Mouse (Mus musculus) neural tube, embryonic 12.5 days (tissue): ENCODE data around the gene Zmiz2. TPM values are rescaled to one million over a fixed set of nuclear protein-coding genes. Genes with fewer than 3 reads are reported as not detected.

Source experiments
- ATAC-seq: fragments of 200-750 bp; cut with Nextera tagmentation; 2 replicates; pipeline ENCODE4 v1.8.0; 2017; ENCODE audit warnings: low read depth, mild to moderate bottlenecking, moderate TSS enrichment, moderate library complexity; ENCODE audit not compliant: low FRiP score
- H3K27ac ChIP-seq: fragments of 300-500 bp; sonication (generic); 2 replicates; pipeline ENCODE4 v1.5.1; 2016
- H3K27me3 ChIP-seq: fragments of 300-500 bp; sonication (generic); replicated peaks from 2 replicates; pipeline ENCODE4 v1.6.1; 2016; ENCODE audit warnings: mild to moderate bottlenecking
- H3K36me3 ChIP-seq: fragments of 300-500 bp; sonication (generic); 2 replicates; pipeline ENCODE4 v1.6.1; 2016; ENCODE audit warnings: mild to moderate bottlenecking
- H3K4me1 ChIP-seq: fragments of 300-500 bp; sonication (generic); 2 replicates; pipeline ENCODE4 v1.6.1; 2016
- H3K4me2 ChIP-seq: fragments of 300-500 bp; sonication (generic); replicated peaks from 2 replicates; pipeline ENCODE4 v1.6.1; 2016; ENCODE audit warnings: mild to moderate bottlenecking
- H3K4me3 ChIP-seq: fragments of 300-500 bp; sonication (generic); 2 replicates; pipeline ENCODE4 v1.5.1; 2016
- H3K9ac ChIP-seq: fragments of 300-500 bp; sonication (generic); 2 replicates; pipeline ENCODE4 v1.6.1; 2016; ENCODE audit warnings: mild to moderate bottlenecking
- H3K9me3 ChIP-seq: fragments of 300-500 bp; sonication (generic); 2 replicates; pipeline ENCODE4 v1.6.1; 2016; ENCODE audit warnings: mild to moderate bottlenecking
- WGBS: fragments of 180-500 bp; shearing (Covaris S2); methylation state at CpG from one replicate; pipeline ENCODE4 v1.1.7; 2016; 5-methylcytosine and 5-hydroxymethylcytosine counted together
- polyA plus RNA-seq: library from polyadenylated mRNA; unstranded; fragments of >200 nt; fragmentation: Nextera tagmentation; extraction: Ambion mirVana; gene quantifications from 2 replicates; pipeline ENCODE4 v1.2.1, GENCODE M21; 2016

Gene Zmiz2
- polyA plus RNA-seq, 1 experiment from 2014 or later, result 24.1 TPM

DNA sequence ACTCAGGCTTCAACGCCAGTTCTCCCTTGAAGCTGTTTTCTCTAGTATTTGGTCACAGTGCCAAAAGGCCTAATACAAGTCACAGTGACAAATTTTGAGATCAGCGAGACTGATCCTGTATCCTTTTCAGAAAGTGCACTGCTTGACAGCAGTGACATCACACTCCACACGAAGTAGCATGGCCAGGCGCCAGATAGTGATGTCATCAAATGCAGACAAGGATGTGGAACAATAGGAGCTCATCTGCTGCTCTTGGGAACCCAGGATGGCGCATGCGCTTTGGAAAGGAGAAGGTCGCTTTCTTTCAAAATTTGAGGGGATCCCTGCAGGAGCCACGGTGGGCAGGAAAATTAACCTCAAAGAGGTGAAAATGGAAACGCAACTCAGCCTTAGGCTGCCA, 16.1 kb upstream of the Zmiz2 start:
- no peaks in the 10 kb centered on the region for H3K36me3 ChIP-seq
- H3K4me3 ChIP-seq, result no peak overlapping the region
- H3K9ac ChIP-seq, result no peak overlapping the region
- H3K27ac ChIP-seq, result no peak overlapping the region
- ATAC-seq, result no peak
- no peaks in the 10 kb centered on the region for H3K9me3 ChIP-seq
- no peak overlapping the region for H3K4me2 ChIP-seq
- H3K4me1 ChIP-seq, result no peaks in the 10 kb centered on the region
- no peaks in the 10 kb centered on the region for H3K27me3 ChIP-seq
- 91% methylated on average over 9 of the region's 9 CpGs for WGBS

- 86% methylated on average over 6 of the region's 6 CpGs for WGBS
These were observed 8.0 kb upstream of the Zmiz2 start for GRCm38 (mm10) chr11:6380916-6381315.

DNA sequence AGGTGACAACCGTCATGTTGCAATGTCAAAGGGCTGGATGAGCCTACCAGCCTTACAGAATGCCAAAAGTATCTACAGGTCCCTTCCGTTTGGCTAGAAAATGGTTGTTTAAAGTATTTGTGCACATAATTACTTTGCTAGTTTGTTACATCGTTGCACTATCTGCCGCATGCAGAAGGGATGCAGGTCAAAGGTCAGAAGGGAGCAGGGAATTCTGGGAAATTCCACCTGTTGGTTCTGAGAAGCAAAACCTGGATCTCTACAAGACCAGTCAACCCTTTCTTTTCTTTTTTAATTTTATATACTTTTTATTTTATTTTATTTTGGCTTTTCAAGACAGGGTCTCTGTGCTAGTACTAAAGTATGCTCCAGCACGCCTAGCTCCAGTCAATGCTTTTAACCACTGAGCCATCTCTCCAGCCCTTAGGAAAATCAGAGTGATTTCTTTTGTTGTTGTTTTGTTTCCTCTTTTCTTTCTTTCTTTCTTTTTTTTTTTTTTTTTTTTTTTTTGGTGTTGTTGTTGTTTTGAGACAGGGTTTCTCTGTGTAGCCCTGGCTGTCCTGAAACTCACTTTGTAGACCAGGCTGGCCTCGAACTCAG, 648 bp upstream of the Zmiz2 start:
- Histone ChIP-seq H3K9me3 (no peaks in the 10 kb centered on the region), H3K36me3 (peaks cover 14% of the 10 kb centered on the region; the same call in 1 of the 2 replicates), H3K4me1 (peaks cover 26% of the 10 kb centered on the region), H3K27ac (peak overlapping the region; percentile 91; the same call in 1 of the 2 replicates), H3K4me3 (no peak overlapping the region), H3K9ac (no peak overlapping the region), H3K27me3 (no peaks in the 10 kb centered on the region), H3K4me2 (peak overlapping the region; percentile 47; the same call in 1 of the 2 replicates)
- ATAC-seq, result no peak
- WGBS, result 89% methylated on average over 6 of the region's 6 CpGs

More at GRCm38 (mm10) chr11:6380916-6381315, 8.0 kb upstream of the Zmiz2 start:
- Histone ChIP-seq H3K9ac (no peak overlapping the region), H3K4me1 (no peaks in the 10 kb centered on the region), H3K27ac (no peak overlapping the region), H3K4me3 (no peak overlapping the region), H3K4me2 (no peak overlapping the region), H3K9me3 (no peaks in the 10 kb centered on the region), H3K27me3 (no peaks in the 10 kb centered on the region), H3K36me3 (no peaks in the 10 kb centered on the region)
- no peak for ATAC-seq

GRCm38 (mm10) chr11:6389483-6389921, 628 bp downstream of the Zmiz2 start:
- H3K4me1 ChIP-seq, result peaks cover 33% of the 10 kb centered on the region
- H3K9me3 ChIP-seq, result no peaks in the 10 kb centered on the region
- H3K36me3 ChIP-seq, result peaks cover 21% of the 10 kb centered on the region; the same call in 1 of the 2 replicates
- H3K27ac ChIP-seq, result peak overlapping the region; percentile 37; the same call in 1 of the 2 replicates
- no peaks in the 10 kb centered on the region for H3K27me3 ChIP-seq
- WGBS, result under 1% methylated on average over 34 of the region's 43 CpGs
- ATAC-seq, result peak; percentile 42
- peak overlapping the region; percentile 97 for H3K9ac ChIP-seq
- peak overlapping the region; percentile 84 for H3K4me2 ChIP-seq
- H3K4me3 ChIP-seq, result peak overlapping the region; percentile 94

GRCm38 (mm10) chr11:6390376-6391053, 1.6 kb downstream of the Zmiz2 start:
- H3K4me1 ChIP-seq, result peaks cover 42% of the 10 kb centered on the region
- WGBS, result 84% methylated on average over 8 of the region's 8 CpGs
- H3K36me3 ChIP-seq, result peaks cover 31% of the 10 kb centered on the region
- H3K4me2 ChIP-seq, result peak overlapping the region; percentile 84
- ATAC-seq, result no peak
- no peaks in the 10 kb centered on the region for H3K27me3 ChIP-seq
- no peak overlapping the region for H3K27ac ChIP-seq
- H3K9ac ChIP-seq, result peak overlapping the region; percentile 97
- H3K4me3 ChIP-seq, result peak overlapping the region; percentile 94
- H3K9me3 ChIP-seq, result no peaks in the 10 kb centered on the region

DNA sequence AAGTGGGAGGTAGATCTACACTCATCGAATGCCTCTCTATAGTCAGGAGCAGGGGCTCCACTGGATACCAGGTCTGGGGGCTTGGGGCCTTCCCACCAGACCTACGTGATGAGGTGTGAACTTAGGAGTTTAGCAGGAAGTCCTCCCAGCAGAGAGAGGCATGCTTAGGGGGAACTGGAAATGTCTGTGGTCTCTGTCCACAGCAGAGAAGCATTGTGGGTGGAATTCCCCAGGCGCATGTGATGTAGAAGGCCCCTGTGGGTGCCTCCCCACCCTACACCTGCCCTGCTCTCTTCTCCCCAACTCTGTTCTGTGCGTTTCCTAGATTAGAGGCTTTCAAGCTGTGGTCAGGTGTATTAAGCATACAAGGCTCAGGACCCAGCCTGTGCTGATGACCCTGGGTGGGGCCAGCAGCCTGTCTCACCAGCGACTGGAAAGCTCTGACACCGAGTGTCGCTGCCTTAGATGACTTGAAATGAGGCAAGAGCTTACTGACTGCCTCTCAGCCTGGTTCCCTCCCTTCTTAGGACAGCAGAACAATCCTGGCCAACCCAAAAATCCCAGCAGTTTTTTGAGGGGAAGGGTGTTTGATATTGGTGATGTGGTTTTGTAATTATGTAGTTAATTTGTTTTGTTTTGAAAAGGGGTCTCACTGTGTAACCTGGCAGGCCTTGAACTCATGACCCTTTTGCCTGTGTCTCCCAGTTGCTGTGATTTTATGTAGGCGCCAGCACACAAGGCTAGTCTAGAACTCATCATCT, 2.8 kb downstream of the Zmiz2 start:
- 0 out of 2 replicates have a peak overlapping the region, but pooled peaks have one; percentile 21 for H3K9ac ChIP-seq
- peaks cover 43% of the 10 kb centered on the region for H3K4me1 ChIP-seq

DNA sequence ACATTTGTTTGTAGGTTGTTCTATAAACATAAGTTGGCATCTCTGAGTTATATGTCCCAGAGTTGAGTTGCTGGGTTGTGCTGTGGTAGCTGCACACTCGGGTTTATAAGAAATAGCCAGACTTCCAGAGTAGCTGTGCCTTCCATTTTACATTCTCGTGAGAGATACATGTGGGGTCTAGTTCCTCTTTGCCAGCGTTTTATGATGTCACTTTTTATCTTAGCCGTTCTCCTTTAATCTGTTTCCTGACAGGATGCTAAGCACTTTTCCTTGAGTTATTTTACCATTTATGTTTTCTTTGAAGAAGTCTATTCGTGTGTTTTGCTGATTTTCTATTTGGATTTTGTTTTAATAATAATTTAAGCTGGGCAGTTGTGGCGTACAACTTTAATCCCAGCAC, 4.0 kb downstream of the Zmiz2 start:
- no peaks in the 10 kb centered on the region for H3K27me3 ChIP-seq
- H3K27ac ChIP-seq, result no peak overlapping the region
- H3K4me3 ChIP-seq, result no peak overlapping the region
- no peak overlapping the region for H3K4me2 ChIP-seq
- H3K9ac ChIP-seq, result no peak overlapping the region
- peaks cover 43% of the 10 kb centered on the region for H3K4me1 ChIP-seq
- no peaks in the 10 kb centered on the region for H3K9me3 ChIP-seq
- 89% methylated on average over 6 of the region's 6 CpGs for WGBS
- H3K36me3 ChIP-seq, result peaks cover 54% of the 10 kb centered on the region
- no peak for ATAC-seq

More for the DNA sequence above, 2.8 kb downstream of the Zmiz2 start:
- peak overlapping the region; percentile 84 for H3K4me2 ChIP-seq
- no peaks in the 10 kb centered on the region for H3K9me3 ChIP-seq
- H3K36me3 ChIP-seq, result peaks cover 43% of the 10 kb centered on the region
- no peaks in the 10 kb centered on the region for H3K27me3 ChIP-seq
- WGBS, result 91% methylated on average over 8 of the region's 8 CpGs
- no peak for ATAC-seq
- H3K4me3 ChIP-seq, result no peak overlapping the region
- no peak overlapping the region for H3K27ac ChIP-seq

- Histone ChIP-seq H3K4me3 (0 out of 2 replicates have a peak overlapping the region, but pooled peaks have one; percentile 0), H3K9me3 (no peaks in the 10 kb centered on the region), H3K27ac (no peak overlapping the region), H3K36me3 (peaks cover 64% of the 10 kb centered on the region), H3K9ac (no peak overlapping the region), H3K4me1 (peaks cover 43% of the 10 kb centered on the region), H3K4me2 (no peak overlapping the region), H3K27me3 (no peaks in the 10 kb centered on the region)
- no peak for ATAC-seq
- WGBS, result 91% methylated on average over 1 of the region's 1 CpGs
These were observed 5.0 kb downstream of the Zmiz2 start for GRCm38 (mm10) chr11:6393866-6394265.

DNA sequence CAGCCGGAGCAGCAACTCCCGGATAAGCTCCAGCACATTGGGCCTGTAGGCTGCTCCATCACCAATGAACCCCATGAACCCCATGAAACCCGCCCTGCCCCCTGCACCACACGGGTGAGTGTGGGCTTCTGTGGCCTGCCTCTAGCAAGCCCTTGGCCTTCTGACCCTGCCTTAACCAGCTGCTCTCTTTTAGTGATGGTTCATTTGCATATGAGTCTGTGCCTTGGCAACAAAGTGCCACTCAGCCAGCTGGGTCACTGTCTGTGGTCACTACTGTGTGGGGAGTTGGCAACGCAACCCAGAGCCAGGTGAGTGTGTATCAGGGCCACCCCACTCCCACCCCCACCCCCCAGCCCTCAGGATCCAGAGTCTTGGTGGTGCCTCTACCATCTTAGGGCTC, 6.7 kb downstream of the Zmiz2 start:
- H3K9ac ChIP-seq, result 0 out of 2 replicates have a peak overlapping the region, but pooled peaks have one; percentile 26
- peaks cover 79% of the 10 kb centered on the region for H3K36me3 ChIP-seq
- no peak overlapping the region for H3K4me3 ChIP-seq
- no peak for ATAC-seq
- no peaks in the 10 kb centered on the region for H3K9me3 ChIP-seq
- WGBS, result 76% methylated on average over 5 of the region's 5 CpGs
- no peaks in the 10 kb centered on the region for H3K27me3 ChIP-seq
- H3K27ac ChIP-seq, result no peak overlapping the region
- H3K4me2 ChIP-seq, result no peak overlapping the region
- H3K4me1 ChIP-seq, result peaks cover 37% of the 10 kb centered on the region

DNA sequence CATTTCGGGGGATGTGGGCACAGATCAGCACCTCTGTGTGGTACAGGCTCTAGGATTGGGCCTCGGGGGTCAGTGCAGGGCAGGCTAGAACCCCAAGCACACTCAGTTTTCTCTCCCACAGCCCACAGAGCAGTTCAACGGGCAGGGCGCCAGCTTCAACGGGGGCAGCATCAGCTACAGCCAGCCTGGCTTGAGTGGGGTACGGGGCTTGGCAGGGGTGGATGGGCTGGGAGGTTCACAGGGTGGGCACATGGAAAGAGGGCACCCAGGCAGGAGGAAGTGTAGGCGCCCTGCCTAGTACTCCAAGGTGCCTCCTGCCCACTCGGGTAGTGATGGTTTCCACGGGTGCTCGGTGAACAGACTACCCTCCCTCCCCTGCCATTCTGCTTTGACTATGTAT, 9.3 kb downstream of the Zmiz2 start:
- WGBS, result 94% methylated on average over 10 of the region's 10 CpGs
- Histone ChIP-seq H3K9ac (no peak overlapping the region), H3K27ac (no peak overlapping the region)

GRCm38 (mm10) chr11:6402515-6403510, 13.9 kb downstream of the Zmiz2 start:
- 89% methylated on average over 19 of the region's 19 CpGs for WGBS
- Histone ChIP-seq H3K9ac (no peak overlapping the region), H3K9me3 (no peaks in the 10 kb centered on the region), H3K27me3 (no peaks in the 10 kb centered on the region), H3K36me3 (peaks cover 84% of the 10 kb centered on the region), H3K4me3 (no peak overlapping the region), H3K4me1 (peaks cover 10% of the 10 kb centered on the region), H3K4me2 (no peak overlapping the region), H3K27ac (no peak overlapping the region)
- ATAC-seq, result no peak

More for the DNA sequence above, 9.3 kb downstream of the Zmiz2 start:
- Histone ChIP-seq H3K27me3 (no peaks in the 10 kb centered on the region), H3K36me3 (peaks cover 91% of the 10 kb centered on the region), H3K4me1 (peaks cover 18% of the 10 kb centered on the region), H3K9me3 (no peaks in the 10 kb centered on the region), H3K4me3 (no peak overlapping the region), H3K4me2 (no peak overlapping the region)
- no peak for ATAC-seq
